Mouse (Mus musculus) lung, postnatal 36 days (tissue): ENCODE measurements around the gene 9930104L06Rik.
A peak's percentile ranks its signal among the peaks of the same experiment; 100 is the strongest.

Experiments
- DNase-seq: peaks from one replicate; pipeline ENCODE4 v3.0.0; 2022; ENCODE audit warnings: mixed read lengths

Gene 9930104L06Rik

GRCm38 (mm10) chr4:124960940-124961339 is 24.1 kb downstream of the 9930104L06Rik start:
- no peak for DNase-seq

DNA sequence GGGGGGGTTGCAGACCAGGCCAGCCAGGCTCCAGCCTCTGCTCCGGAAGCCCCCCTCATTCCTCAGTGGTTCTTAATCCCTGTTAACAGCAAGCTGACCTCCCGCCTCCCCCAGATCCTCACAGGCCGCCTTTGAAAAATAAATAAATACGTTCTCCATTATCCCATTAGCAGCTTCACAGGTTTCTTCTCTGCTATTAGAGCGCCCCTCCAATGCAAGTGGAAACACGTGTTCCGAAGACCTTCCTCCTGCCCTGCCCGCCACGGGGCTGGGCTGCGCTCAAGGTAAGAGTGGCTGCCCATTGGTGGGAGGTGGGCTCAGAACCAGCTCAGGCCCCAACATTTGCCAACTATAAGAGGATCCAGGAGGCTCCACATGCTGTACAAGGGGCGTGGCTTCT is 25.7 kb downstream of the 9930104L06Rik start:
- DNase-seq, result no peak

DNA sequence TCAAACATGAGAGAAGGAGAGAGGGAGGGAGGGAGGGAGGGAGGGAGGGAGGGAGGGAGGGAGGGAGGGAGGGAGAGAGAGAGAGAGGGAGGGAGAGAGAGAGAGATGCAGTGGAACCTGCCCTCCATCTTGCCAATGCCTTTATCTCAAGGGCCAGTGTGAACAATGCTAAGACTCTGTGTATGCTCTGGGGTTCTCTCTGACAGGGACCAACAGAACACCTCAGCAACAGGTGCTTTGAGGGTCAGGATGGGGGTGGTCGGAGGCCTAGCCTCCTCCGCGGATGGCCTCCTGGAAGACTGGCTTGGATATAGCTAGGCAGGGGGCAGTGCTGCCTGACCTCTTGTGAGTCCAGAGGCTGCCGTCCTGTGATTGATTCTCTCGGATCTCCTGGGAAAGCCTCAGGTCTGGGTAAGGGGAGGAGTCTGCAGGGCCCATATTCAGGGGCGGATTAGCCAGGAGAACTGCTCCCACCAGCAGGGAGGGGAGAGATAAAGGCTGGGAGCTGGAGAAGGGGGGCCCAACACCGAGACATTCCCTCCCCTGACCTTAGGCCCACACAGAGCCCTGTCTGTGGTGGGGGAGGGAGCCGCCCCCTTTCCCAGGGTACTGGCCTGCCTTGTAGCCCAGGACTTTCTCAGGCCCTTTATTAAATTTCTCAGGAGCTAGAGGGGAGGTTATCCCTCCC is 28.2 kb downstream of the 9930104L06Rik start:
- DNase-seq, result no peak

DNA sequence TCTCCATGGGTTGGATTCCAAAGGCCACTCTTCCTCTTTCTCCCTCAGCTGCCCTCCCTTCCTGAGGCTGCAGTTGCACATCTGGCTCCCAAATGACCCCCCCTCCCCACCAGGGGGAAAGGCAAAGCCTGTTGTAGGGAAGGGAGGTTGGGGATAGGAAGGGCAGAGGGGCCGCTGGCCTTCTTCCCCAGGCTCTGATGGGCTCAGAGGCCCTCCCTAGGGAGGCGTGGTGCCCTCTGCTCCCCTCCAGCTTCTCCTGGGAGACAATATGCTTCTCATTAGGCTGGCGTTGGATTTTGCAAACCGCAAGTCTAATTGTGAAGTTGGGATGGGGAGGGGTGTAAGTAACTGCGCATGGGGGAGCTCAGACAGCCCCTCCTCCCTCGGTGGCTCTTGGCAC is 31.9 kb downstream of the 9930104L06Rik start:
- no peak for DNase-seq

- DNase-seq, result no peak
These were observed 32.5 kb downstream of the 9930104L06Rik start for GRCm38 (mm10) chr4:124969219-124969848.

GRCm38 (mm10) chr4:124970194-124970593 is 33.3 kb downstream of the 9930104L06Rik start:
- DNase-seq, result no peak

- no peak for DNase-seq
These were observed 33.8 kb downstream of the 9930104L06Rik start for GRCm38 (mm10) chr4:124970677-124971076.

GRCm38 (mm10) chr4:124971094-124971493 is 34.2 kb downstream of the 9930104L06Rik start:
- DNase-seq, result no peak

- DNase-seq, result no peak
These were observed 35.5 kb downstream of the 9930104L06Rik start for GRCm38 (mm10) chr4:124972316-124972715.

DNA sequence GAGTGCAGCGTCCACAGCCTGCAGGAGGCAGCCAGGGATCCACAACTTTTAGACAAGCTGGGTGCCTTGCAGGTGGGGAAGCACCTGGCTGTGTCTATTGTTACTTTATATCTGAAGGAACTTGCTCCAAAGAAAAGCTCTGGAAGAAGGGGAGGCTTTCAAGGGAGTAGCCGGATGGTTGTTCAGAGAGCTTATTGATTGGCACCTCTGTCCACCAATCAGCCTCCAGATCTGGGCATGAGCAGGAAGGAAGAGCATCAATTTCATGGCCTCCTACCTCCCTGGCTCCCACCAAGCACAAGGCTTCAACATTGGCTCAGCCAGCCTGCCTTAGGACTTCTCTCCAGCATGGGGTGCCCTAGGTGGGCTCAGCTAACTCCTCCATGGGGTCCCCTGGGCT is 36.4 kb downstream of the 9930104L06Rik start:
- DNase-seq, result no peak

DNA sequence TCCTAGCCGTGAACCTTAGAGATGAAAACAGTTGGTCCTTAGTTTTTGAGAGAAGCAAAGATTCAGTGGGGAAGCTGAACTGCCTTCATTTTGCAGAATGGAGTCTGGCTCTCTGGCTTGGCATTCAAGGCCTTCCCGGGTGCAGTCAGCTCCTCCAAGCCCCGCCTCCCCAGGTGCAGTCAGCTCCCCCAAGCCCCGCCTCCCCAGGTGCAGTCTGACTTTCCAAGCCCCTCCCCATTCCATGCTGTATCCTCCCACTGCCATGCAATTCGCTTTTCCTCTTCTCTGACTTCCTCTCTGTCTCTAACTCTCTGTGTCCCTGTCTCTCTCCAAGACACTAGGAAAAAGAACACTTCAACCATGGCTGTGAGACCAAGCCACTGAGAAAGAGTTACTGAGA is 41.4 kb downstream of the 9930104L06Rik start:
- peak; percentile 76 for DNase-seq

GRCm38 (mm10) chr4:124983893-124984526 is 47.2 kb downstream of the 9930104L06Rik start:
- peak; percentile 20 for DNase-seq

GRCm38 (mm10) chr4:124984871-124985670 is 48.2 kb downstream of the 9930104L06Rik start:
- DNase-seq, result peak; percentile 19

DNA sequence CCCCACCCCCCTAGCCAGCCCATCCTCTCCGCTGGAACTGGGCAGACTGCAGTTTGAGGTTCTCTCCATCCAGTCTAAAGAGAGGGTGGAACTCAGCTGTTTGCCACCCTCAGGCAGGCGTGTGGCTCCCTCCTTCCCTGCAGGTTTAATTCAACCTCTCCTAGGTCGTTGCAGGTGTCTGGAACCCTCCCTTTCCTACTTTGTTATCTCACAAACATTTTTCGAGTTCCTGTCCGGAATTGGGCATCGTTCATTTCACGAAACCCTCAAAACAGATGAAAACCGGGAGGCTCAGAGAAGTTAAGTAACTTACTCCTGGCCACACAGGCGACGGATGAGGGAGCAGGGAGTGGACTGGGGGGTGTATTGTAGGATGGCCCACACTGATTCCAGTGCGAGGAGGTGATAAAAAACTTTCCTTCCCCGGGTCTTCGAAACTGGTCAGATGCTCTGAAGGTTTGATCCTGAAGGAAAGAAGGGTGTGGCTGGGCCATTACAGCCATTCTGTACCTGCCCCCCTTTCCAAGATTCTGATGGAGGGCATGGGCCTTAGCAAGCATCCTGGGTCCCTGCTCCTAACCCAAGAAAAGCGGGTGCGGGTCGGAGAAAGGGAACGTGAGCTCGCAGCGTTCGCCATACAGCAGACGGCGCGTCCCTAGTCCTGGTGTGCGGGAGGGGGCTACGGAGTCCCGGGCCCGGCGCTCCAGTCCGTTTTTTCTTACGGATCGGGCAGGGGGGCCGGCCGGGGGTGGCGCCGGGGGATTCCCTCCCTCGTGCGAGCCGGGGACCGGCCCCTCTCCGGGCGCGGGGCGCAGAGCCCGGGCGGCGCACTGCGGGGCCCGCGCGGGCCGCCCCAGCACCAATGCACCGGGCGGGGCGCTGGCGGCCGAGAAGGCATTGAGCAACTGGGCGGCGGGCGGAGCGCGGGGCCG is 49.1 kb downstream of the 9930104L06Rik start, which contains the start of gene Rspo1:
Rspo1 (plus strand) TSS at position 760 of the 932 bp plus-strand sequence.
- DNase-seq, result peak; percentile 23

DNA sequence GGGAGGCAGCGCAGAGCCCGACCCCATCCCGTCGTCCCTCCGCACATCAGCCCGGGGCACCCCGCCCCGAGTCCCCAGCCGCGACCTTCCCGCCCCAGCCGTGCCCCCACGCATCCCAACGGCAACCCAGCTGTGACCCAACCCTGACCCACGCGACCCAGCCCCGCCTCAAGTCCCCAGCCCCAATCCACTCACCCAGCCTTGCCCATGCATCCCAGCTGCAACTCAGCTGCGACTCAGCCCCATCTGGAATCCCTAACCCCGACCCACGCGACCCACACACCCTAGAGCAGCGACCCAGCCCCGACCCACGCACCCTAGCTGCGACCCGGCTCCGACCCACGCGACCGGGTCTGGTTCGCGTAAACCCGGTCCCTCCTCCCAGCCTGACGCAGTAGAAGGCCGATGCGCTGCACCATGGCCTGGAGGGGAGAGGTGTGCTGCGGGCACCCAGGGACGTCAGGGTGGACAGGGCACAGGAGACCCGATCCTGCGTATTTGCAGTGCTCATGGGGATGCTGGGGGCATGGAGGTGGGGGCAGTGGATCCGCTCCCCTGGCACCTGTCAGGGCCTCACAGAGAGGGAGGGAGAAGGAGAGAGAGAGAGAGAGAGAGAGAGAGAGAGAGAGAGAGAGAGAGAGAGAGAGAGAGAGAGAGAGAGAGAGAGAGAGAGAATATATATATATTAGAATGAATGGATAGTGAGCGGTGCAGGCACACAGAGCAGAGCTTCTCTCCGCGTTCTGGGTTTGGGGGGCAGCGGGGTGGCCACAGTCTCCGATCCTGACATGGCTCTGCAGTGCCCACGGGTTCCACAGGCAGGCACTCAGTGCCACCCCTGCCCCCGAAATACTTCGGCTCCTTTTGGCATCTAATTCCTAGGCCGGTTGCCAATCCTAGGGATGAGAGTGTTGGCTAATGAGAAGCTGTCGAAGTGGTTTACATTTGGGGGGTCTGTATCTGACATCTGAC is 50.2 kb downstream of the 9930104L06Rik start:
- DNase-seq, result no peak

DNA sequence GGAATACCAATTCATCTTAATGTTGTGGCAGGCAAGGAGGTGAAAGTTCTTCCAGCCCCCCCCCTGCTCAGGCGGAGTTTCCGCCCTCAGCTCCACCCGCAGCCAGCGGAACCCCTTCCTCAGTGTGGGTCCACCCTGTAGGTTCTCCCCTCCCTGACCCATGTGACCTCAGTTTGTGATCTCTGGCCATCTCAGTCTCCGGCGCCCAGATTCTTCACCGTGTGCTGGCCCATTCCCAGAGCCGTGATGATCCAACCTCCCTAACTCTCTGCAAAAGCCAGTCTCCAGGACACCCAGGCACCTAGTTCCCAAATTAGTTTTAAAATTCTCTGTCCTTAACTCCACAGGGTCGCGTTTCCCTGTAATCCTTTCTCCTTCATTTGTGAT is 50.9 kb downstream of the 9930104L06Rik start:
- DNase-seq, result no peak

DNA sequence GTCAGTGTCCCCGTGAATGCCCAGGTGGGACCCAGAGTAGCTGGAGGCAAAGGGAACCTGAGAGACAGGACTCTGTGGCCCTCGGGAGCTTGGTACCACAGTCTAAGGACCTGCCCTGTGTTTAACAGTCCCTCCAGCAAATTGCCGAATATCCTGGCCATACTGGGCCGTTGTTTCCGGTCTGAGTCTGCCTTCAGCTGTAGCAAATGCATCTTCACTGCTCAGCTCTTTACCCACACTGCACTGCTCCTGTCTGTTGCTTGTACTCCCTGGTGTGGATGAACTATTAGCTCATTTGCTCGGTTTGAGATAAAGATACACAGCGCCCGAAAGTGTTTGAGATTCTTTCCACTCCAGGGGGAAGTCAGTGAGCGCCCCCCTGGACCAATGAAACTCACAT is 51.5 kb downstream of the 9930104L06Rik start:
- no peak for DNase-seq

DNA sequence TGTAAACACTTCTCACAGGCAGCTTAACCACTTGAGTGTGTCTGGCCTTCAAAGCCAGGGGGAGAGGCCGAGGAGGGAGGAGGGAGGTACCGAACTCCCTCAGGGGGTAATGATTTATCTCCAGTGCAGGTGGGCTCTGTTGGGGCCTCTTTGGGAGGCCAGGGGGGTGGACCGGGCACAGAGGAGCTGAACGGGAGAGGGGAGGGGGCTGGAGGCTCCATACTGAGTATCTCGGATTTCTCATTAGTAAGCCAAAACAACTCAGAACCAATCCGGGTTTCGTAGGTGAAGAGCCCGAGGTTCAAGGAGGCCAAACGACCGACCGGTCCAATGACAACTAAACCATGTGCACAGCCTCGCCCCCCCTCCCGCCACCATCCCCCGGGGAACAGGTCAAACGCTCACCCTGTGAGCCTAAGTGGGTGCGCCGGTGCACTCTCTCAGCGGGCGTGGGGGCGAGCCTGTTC is 53.0 kb downstream of the 9930104L06Rik start:
- peak; percentile 20 for DNase-seq

- DNase-seq, result no peak
These were observed 53.5 kb downstream of the 9930104L06Rik start for GRCm38 (mm10) chr4:124990325-124990724.
